Mouse (Mus musculus): ENCODE data around the gene Camta1.

Gene Camta1

DNA sequence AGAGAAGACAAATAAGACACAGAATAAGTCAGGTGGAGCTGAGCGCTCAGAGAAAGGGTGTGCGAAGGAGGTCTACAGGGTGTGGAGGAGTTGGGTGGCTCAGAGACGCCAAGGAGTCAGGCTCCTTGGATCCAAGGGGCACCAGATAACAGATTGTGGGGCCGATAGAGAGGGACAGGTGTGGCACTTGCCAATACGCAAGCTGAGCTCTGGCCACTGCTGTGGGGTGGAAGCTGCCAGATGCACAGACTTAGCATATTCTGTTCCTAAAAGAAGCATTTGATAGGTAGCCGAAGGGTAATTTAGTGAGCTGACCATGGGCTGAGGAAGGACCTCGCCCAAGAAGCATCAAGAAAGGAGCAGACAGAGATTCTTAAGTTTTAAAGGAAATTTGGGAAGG, 177.1 kb downstream of the Camta1 start:
- DNase-seq (ENCODE audit: inconsistent ontology term) = no peak

DNA sequence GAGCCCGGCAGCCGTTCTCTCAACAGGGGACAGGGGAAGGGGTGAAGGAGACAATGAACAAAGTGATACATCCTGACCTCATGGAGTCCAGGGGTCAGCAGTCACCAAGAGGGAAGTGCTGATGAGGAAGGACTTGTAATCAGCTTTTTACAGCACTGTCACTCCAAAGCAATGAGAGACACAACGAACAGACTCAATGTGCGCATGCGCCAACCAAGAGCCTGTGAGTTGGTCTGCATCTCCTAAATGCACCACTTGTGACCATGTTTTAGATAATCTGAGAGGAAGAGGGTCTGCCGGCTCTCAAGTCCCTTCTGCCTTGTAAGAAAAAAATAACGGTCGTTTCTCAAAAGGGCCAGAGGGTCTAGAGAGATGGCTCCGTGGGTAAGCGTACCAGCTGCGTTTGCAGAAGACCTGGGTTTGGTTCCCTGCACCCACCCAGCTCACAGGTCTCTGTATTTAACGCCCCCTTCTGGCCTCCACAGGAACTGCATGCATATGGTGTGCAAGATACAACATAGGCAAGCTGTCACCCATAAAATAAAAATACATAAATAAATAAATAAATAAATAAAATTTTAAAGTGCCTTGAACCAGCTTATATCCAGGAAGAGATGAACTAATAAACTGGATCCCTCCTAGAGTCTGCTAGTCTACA, 178.7 kb downstream of the Camta1 start:
- no peak for DNase-seq (ENCODE audit: inconsistent ontology term)

DNA sequence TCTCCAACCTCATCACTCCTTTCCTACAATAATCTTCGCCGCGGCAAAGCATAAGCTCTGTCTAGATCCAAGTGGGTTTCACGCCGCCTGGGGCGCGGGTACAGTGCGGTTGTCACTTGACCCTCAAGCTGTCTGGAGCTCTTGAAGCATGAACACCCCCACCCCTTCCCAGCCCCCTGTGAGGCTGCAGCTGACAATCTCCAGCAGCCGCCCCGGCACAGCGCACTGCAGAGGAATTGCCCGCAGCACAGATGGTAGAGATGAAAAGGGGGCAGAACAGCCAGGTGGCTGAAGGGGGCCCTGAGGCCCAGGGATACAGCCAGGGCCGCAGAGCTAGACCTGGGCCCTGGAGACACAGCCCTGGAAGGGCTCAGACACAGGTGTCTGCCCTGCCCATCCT, 189.2 kb downstream of the Camta1 start:
- no peak for DNase-seq (ENCODE audit: inconsistent ontology term)

DNA sequence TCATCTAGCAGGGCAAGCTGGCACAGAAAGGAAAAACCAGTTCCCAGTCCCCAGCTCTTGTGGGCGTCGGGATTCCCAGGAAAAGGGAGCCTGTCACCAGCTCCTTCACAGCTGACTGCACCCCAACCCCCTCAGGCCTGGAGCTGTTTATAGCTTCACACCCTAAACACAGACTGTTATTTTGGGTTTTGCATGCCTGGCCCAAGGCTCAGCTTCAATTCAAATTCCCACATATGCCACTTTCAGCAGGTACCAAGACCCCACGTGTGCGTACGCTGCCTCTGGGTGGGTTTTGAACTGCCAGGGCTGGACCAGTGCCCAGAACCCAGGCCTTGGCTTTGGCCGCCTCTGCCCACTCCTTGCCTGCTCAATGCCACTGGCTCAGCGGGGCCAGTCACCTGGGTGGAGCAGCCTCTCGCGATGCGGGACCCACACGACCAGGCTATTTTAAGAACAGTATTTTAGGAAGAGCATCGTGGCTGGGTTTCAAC, 195.2 kb downstream of the Camta1 start:
- DNase-seq (ENCODE audit: inconsistent ontology term) = peak; percentile 75

DNA sequence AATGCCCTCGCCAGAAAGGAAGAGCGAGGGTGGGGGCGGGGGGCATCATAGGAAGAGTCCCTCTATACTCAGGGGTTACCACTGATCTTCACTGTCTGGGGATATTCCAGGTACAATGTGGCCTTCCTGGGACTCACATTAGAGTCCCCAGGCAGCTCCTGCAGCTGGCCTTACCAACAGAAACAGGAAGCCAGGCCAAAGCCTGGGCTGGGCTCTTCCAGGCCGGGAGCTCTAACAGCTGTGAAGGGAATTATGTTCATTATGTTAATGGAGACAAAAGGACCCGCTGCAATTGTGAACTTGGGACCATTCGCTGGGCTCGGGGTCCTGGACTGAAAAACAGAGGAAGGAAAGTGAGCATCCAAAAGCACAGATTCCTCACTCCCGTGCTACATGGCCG, 200.2 kb downstream of the Camta1 start:
- DNase-seq (ENCODE audit: inconsistent ontology term) = no peak

DNA sequence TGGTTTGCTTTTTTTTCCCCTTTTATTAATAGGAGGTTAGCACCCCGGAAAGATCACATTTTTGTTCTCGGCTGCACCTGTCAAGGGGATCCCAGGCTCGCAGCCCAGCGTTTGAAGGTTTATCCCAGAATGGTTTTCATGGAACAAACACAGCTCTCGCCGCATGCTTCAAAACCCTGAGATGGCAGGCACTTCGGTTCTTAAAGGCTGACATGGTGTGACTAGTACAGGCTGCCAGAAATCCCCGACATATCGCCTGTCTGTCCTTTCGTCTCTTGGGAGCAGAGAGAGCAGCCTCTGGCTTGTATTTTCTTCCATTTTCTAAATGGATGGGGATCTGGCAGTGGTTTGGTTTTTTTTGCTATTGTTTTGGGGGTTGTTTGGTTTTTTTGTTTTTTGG, 205.2 kb downstream of the Camta1 start:
- DNase-seq (ENCODE audit: inconsistent ontology term) = no peak

DNA sequence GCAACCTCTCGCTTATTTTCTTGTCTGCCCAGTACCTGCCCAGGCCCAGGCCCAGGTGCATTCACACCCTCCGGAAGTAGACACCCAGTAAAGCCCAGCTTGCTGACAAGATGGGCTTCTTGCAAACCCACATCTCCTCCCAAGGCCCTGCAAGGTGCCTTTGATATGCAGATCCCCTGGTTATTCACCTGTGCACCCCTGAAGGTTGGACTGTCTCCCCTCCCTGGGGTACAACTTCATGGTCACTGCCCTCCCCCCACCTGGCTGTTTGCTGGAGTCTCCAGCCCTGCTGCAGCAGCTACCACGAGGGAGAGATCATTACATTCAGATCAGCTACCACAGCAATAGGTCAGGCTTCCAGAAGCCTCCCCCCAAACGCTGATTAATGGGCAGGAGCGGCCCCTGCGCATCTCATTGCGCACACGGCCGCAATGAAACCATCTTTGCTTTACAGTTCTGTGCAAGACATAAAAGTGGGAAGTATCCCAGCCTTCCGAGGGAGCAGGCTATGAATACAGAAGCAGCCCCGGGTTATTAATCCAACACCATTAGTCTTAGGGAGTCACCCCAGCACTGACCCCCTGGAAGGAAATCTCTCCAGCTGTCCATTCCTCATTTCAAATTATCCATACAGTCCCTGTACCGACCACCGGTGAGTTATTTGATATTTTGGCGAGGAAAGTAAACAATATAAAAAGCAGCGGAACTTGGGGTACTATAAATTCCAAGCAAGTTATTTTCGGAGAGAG, 205.9 kb downstream of the Camta1 start:
- DNase-seq (ENCODE audit: inconsistent ontology term) = no peak

DNA sequence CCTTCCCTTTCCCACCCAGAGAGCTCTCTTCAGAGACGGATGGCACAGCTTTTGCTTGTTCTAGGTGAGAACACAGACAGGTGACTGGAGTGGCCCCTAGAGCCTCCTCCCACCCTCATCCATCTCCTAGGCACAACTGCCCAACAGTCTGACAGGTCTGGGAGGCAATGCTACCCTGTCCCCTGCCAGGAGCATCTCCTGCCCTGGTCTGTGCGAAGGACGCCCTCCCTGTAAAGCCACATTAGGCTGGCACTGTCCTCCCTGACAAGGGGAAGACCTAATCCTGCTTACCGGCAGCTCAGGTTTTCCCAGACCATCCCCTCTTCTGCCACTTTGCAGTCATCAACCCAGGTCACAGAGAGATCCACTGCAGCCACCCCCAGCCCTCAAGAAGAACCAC, 206.4 kb downstream of the Camta1 start:
- DNase-seq (ENCODE audit: inconsistent ontology term) = no peak

DNA sequence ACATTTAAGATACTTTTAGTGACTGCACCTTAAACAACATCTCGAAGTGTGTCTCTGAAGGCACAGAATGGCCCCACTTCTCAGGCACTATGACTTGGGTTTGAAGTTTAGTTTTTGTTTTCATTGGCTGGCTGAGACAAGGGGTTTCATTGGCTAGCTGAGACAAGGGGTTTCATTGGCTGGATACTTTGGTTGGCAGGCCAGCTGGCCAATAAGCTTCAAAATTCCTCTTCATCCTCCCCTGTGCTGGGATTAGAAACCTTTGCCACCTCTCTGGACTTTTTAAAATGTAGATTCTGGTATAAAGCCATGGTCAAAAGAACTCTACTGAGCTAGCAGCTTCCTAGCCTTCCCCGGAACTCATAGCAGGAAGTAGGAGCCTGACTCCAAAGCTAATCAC, 219.3 kb downstream of the Camta1 start:
- no peak for DNase-seq (ENCODE audit: inconsistent ontology term)

DNA sequence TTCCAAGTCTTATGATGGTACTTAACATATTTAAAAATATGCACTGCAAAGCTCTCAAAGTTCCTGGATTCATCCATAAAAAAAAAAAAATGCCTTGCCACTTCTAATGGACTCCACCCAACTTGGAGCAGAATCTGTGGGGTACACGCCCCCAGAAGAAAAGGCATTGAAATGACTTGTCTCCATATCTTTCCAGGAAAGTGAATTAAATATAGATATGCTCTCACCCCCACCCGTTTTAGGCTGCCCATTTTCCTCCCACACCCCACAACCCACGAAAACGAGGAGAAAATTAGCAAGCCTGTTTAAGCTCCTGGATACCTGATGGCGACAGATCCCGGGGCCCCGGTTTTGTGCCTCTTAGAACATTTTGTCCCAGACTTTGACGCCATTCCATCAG, 220.7 kb downstream of the Camta1 start:
- DNase-seq (ENCODE audit: inconsistent ontology term) = no peak

DNA sequence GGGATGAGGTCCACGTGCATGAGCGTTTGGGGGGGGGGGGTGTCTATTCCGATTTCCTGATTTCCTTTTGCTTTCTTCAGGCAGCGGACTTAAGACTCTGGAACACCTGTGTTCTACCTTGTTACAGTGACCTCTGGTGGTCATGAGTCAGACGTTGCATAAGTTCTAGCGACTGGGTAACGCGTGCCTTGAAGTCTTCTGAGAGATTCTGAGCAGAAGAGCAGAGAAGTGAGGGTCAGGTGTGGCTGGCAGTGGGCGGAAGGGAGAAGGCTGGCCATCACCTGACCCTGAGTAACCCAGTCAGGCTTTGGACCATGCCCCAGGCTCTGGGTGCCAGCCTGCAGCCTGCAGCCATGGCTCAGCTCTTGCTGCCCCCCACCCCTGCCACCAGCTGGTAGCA, 222.7 kb downstream of the Camta1 start:
- DNase-seq (ENCODE audit: inconsistent ontology term) = no peak

DNA sequence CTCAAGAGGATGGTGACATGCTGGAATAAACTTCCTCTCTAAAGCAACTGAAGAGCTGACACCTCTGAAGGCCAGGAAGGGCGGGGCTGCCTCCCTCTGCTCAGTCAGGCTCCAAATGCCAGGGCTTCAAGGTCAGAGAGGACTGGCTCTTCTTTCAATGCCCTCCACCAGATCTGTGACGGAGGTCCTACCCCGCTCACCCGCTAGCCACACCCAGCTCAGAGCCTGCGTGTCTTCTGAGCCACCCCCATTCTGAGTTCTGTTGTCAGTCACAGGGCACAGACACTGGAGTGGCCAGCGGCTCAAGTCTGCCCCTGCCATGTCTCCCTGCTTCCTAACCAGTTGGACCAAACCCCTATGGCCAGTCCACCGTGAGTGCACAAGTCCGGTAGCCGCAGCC, 224.3 kb downstream of the Camta1 start:
- no peak for DNase-seq (ENCODE audit: inconsistent ontology term)

DNA sequence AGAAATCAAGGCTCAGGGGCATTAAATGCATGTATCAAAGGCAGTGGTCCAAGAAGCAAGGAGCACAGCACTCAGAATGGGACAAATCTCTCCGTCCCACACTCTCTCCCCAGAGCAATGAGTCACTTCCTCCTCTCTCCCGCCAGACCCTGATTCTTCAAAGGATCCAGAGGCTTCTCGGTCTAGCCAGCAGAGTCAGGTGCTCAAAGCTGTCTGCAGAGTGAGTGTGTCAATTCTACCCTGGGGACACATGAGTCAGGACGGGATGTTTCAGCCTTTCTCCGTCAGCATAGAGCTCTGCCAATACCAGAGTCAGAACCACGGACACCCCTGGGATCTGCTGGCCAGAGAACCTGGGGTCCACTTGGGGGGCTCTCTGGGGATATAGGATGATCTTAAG, 226.9 kb downstream of the Camta1 start:
- peak; percentile 78 for DNase-seq (ENCODE audit: inconsistent ontology term)

DNA sequence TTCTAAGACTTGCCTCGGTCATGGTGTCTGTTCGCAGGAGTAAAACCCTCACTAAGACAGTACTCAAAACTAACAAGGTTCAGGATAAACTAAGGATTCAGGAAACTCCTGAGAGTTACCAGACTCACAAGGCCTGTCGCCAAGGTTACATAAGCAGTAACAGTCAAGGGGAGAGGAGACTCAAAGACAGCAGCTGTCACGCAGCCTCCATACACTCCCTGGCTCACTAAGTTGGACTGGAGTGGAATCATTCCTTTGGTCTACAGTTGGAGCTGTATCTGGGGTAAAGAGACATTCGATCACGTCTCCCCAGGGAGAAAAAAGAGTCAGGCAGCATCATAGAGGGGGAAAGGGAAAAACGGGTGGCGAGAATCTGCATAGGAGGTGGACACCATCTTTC, 227.9 kb downstream of the Camta1 start:
- no peak for DNase-seq (ENCODE audit: inconsistent ontology term)

DNA sequence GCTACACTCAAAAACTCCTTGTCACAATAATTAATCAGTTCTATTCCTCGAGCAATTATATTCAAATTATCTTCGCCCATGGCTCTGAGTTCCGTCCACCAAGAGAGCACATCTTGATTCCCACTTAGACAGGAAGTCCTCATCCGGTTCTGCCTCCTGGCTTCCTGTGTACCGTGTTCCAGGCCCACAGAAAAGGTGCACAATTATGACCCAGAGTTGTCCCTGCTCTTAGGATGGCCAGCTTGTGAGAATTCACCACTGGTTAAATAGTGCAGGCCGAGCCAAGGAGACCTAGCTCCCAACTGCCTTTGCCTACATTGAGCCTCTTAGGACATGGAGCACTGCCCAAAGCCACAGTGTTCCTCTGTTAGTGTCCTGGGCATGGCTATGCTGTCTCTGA, 229.4 kb downstream of the Camta1 start:
- DNase-seq (ENCODE audit: inconsistent ontology term) = no peak

DNA sequence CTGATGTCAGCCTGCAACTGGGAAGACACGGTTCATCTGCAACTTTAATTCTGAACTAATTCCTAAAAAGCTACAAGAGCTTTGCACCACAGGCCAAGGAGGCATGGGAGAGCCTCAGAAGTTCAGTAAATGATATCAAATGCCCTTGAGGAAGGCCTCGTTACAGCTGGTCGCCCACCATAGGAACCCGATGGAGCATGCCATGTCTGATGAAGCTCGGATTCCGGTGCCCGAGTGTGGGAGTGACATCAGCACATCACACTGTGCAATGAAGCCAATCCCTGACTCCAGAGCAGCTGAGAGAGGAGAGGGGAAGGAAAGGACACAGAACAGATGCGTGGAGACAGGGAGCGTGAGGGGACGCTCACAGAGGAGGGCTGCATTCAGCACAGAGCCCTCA, 231.0 kb downstream of the Camta1 start:
- no peak for DNase-seq (ENCODE audit: inconsistent ontology term)

DNA sequence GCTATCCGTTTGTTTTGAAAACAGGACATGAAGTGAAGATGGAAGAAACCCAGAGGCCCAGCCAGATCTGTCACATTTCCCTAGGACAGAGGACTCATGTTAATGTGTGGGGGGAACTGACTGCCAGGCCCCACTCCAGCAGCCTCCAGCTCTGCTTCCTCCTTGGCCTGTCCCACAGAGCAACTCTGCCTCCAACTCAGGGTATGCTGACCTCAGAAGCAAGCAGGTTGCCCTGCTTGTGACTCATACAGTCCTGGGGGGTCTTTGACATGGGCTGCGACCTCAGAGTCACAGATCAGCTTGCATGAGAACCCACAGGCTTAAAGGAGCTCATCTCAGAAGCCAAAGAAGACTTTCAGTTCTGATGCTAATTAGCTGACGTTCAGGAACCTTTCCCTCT, 231.4 kb downstream of the Camta1 start:
- DNase-seq (ENCODE audit: inconsistent ontology term) = no peak

DNA sequence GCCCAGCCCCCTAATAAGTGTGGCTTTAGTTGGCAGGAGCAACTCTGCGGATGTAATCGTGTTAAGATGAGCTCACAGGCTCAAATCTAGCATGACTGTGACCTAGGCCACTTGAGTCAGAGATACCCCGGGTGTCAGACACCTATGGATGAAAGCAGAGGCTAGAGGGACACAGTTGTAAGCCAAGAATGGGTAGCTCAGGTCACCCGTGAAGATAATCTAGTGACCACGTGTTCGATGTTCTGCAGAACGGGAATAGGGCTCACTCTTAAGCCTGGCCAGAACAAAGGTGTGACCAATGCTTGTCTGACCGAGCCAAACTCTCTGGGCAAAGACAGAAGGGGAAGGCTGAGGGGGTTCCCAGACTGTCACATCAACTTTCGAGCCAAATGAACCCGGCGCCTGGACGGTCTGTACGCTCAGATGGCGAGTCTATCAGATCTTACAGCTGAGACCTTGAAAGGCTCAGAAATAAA, 242.1 kb downstream of the Camta1 start:
- DNase-seq (ENCODE audit: inconsistent ontology term) = peak; percentile 14

DNA sequence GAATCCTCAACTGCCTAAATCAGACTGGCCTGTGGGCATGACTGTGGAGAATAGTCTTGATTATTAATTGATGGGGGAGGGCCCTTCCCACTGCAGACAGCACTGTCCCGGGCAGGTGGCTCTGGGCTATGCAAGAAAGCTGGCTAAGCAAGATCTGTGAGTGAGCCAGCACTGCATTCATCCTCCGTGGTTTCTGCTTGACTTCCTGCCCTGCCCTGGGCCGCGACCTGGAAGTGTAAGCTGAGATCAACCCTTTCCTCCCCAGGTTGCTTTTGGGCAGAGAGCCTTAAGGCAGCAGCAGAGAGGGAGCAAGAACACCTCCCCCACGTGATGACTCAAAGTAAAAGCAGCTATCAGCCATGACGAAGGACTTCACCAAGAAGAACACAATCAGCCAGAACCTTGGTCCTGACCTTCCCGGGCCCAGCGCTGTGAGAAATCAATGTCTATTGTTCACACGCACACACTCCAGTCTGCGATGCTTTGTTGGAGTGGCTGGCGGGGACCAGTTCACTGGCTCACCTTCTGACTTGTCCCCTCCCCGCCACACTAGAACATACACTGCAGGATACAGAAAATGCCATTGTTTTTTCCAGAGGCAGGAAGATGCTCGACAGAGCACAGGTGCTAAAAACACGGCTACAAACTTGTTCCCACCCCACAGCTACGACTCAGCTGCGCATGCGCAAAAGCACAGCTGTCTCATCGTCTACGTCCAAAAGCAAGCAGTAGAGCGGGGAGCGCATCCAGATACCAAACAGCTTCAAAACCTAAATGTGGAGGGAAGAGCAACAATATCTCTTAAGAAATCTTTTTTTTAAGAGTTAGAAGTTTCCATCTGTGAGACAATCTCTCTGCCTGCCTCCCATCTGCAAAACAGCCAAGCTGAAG, 243.0 kb downstream of the Camta1 start:
- peak; percentile 45 for DNase-seq (ENCODE audit: inconsistent ontology term)

DNA sequence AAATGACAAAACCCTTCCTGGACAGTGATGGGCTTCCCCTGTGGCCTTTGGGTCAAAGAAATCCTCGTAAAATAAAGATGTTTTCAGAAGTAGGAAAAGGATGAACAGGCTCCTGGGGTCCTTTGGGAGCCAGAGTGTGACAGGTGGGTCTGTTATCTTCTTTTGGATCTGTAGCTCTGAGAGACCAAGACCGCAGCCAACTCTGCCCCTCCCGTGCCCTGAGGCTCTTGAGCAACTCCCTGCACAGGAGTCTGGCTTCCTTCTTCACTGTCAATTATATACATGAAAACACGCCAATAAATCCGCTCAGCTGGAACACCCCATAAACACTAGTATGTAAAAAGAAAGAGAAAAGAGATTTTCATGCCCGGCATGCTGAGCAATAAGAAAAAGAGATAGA, 250.1 kb downstream of the Camta1 start:
- DNase-seq (ENCODE audit: inconsistent ontology term) = no peak

DNA sequence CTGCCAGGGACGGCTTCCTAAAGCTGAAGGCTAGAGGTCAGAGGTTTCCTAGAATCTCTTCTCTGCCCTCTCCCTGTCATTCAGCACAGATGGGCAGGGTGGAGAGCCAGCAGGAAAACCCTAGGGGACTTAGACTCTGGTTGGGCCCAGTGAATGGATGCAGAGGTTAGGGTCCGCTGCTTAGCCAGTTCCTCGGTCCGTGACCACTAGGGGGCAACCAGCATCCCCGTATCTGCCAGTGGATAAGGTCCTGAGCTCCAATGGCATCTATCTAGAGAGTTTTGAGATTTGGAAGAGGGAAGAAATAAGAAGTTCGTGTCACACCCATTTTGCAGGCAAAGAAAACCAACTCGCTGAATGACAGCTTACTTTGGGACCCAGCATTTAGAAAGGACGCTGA, 251.4 kb downstream of the Camta1 start:
- peak; percentile 40 for DNase-seq (ENCODE audit: inconsistent ontology term)

DNA sequence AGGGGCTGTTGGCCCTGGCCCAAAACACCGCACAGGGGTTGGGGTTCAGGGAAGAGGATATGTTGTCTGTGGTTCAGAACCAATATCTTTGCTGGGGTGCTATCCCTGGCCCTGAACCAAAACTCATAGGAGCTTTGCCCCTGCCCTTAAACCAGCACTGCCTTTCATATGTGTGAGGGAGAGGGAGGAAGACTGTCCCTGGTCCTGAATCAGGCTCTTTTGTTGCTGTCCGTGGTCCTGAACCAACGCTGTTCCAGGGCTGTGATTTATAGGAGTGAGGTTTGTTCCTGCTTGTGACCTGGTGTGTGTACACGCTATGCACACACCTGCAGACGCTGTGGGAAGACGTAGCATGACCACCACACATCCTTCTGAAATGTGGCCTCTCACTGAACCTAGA, 256.8 kb downstream of the Camta1 start:
- DNase-seq (ENCODE audit: inconsistent ontology term) = peak; percentile 62

All from Muller cell, postnatal 12 days (primary cell).